Mouse (Mus musculus) ovary, postnatal 14 days (tissue): ENCODE data around the gene Galc.

Source experiments
- DNase-seq: peaks from one replicate; pipeline ENCODE4 v3.0.0; 2022; ENCODE audit warnings: low spot score

Galc gene

GRCm38 (mm10) chr12:98180235-98180800, 78.9 kb downstream of the Galc start:
- no peak for DNase-seq

- DNase-seq, result no peak
Observed at GRCm38 (mm10) chr12:98179496-98179895, 79.8 kb downstream of the Galc start.

- no peak for DNase-seq
Observed at GRCm38 (mm10) chr12:98176632-98177031, 82.6 kb downstream of the Galc start.

- DNase-seq, result no peak
Observed at GRCm38 (mm10) chr12:98161901-98162300, 97.4 kb downstream of the Galc start.

- no peak for DNase-seq
Observed at GRCm38 (mm10) chr12:98160867-98161266, 98.4 kb downstream of the Galc start.
